Mouse (Mus musculus) brown adipose tissue, adult 24 weeks (tissue): ENCODE measurements at regions not wholly inside any gene's neighbourhood (a gene's known extent, or its start where the extent isn't known, plus 50 kb on each side); places are given as distances from the start of the nearest gene placed in this dataset.

Experiments
- H3K27ac ChIP-seq: fragments of 200-500 bp; replicated peaks from 2 replicates; pipeline ENCODE4 v1.5.1; 2012; ENCODE audit warnings: low read depth, mild to moderate bottlenecking, low read length
- H3K4me1 ChIP-seq: fragments of 200-500 bp; 2 replicates; pipeline ENCODE4 v1.6.1; 2012; ENCODE audit warnings: low read length, mixed read lengths; ENCODE audit not compliant: control insufficient read depth, insufficient read depth, insufficient read length
- H3K4me3 ChIP-seq: fragments of 200-500 bp; 2 replicates; pipeline ENCODE4 v1.5.1; 2012; ENCODE audit warnings: low read depth, mild to moderate bottlenecking, low read length, moderate library complexity; ENCODE audit not compliant: insufficient read depth

- no peak overlapping the region for H3K27ac ChIP-seq
- H3K4me1 ChIP-seq, result no peaks in the 10 kb centered on the region
- no peak overlapping the region for H3K4me3 ChIP-seq
Measured at GRCm38 (mm10) chr1:35331602-35332339, 482.0 kb downstream of the Plekhb2 start.

GRCm38 (mm10) chr1:35332340-35332684 lies 482.5 kb downstream of the Plekhb2 start:
- no peak overlapping the region for H3K4me3 ChIP-seq
- H3K27ac ChIP-seq, result no peak overlapping the region
- no peaks in the 10 kb centered on the region for H3K4me1 ChIP-seq

GRCm38 (mm10) chr1:35337647-35338046 lies 487.9 kb downstream of the Plekhb2 start:
- Histone ChIP-seq H3K4me3 (no peak overlapping the region), H3K27ac (no peak overlapping the region), H3K4me1 (no peaks in the 10 kb centered on the region)

- Histone ChIP-seq H3K4me3 (no peak overlapping the region), H3K27ac (no peak overlapping the region), H3K4me1 (no peaks in the 10 kb centered on the region)
Measured at GRCm38 (mm10) chr1:35338184-35338583, 488.4 kb downstream of the Plekhb2 start.

GRCm38 (mm10) chr1:35344539-35344938 lies 494.8 kb downstream of the Plekhb2 start:
- Histone ChIP-seq H3K27ac (no peak overlapping the region), H3K4me3 (no peak overlapping the region), H3K4me1 (no peaks in the 10 kb centered on the region)

GRCm38 (mm10) chr1:35348294-35348693 lies 498.5 kb downstream of the Plekhb2 start:
- Histone ChIP-seq H3K4me1 (no peaks in the 10 kb centered on the region), H3K4me3 (no peak overlapping the region), H3K27ac (no peak overlapping the region)

GRCm38 (mm10) chr1:35358981-35359380 lies 509.2 kb downstream of the Plekhb2 start:
- no peak overlapping the region for H3K4me3 ChIP-seq
- no peak overlapping the region for H3K27ac ChIP-seq
- no peaks in the 10 kb centered on the region; the same call in 1 of the 2 replicates for H3K4me1 ChIP-seq

- Histone ChIP-seq H3K27ac (no peak overlapping the region), H3K4me3 (no peak overlapping the region), H3K4me1 (no peaks in the 10 kb centered on the region; the same call in 1 of the 2 replicates)
Measured at GRCm38 (mm10) chr1:35361465-35361864, 511.7 kb downstream of the Plekhb2 start.

- no peaks in the 10 kb centered on the region; the same call in 1 of the 2 replicates for H3K4me1 ChIP-seq
- no peak overlapping the region for H3K4me3 ChIP-seq
- no peak overlapping the region for H3K27ac ChIP-seq
Measured at GRCm38 (mm10) chr1:35362836-35363235, 513.1 kb downstream of the Plekhb2 start.

- H3K4me1 ChIP-seq, result no peaks in the 10 kb centered on the region; the same call in 1 of the 2 replicates
- no peak overlapping the region for H3K27ac ChIP-seq
- no peak overlapping the region for H3K4me3 ChIP-seq
Measured at GRCm38 (mm10) chr1:35366559-35366958, 516.8 kb downstream of the Plekhb2 start.

GRCm38 (mm10) chr1:35372751-35373150 lies 523.0 kb downstream of the Plekhb2 start:
- no peaks in the 10 kb centered on the region for H3K4me1 ChIP-seq
- no peak overlapping the region for H3K4me3 ChIP-seq
- no peak overlapping the region for H3K27ac ChIP-seq

GRCm38 (mm10) chr1:35380633-35381385 lies 531.0 kb downstream of the Plekhb2 start:
- Histone ChIP-seq H3K4me1 (no peaks in the 10 kb centered on the region), H3K4me3 (no peak overlapping the region), H3K27ac (no peak overlapping the region)

GRCm38 (mm10) chr1:35385430-35385829 lies 535.7 kb downstream of the Plekhb2 start:
- Histone ChIP-seq H3K4me3 (no peak overlapping the region), H3K4me1 (no peaks in the 10 kb centered on the region), H3K27ac (no peak overlapping the region)

GRCm38 (mm10) chr1:35388181-35388580 lies 538.4 kb downstream of the Plekhb2 start:
- no peak overlapping the region for H3K27ac ChIP-seq
- no peaks in the 10 kb centered on the region for H3K4me1 ChIP-seq
- no peak overlapping the region for H3K4me3 ChIP-seq

GRCm38 (mm10) chr1:35390371-35390770 lies 540.6 kb downstream of the Plekhb2 start:
- H3K27ac ChIP-seq, result no peak overlapping the region
- H3K4me3 ChIP-seq, result no peak overlapping the region
- H3K4me1 ChIP-seq, result no peaks in the 10 kb centered on the region
